Mouse (Mus musculus) hindbrain, postnatal 0 days (tissue): Measurements from ENCODE around the gene Tpst2. TPM values are rescaled to one million over a fixed set of nuclear protein-coding genes. Genes with fewer than 3 reads are reported as not detected.
A peak's percentile ranks its signal among the peaks of the same experiment; 100 is the strongest.

Source experiments
- ATAC-seq: fragments of 200-750 bp; cut with Nextera tagmentation; 2 replicates; pipeline ENCODE4 v1.8.0; 2017; ENCODE audit warnings: mild to moderate bottlenecking, moderate TSS enrichment, moderate library complexity
- DNase-seq: peaks from one replicate; pipeline ENCODE4 v3.0.0-alpha.2; 2015; ENCODE audit warnings: low spot score
- H3K27ac ChIP-seq: fragments of 300-500 bp; sonication (generic); 2 replicates; pipeline ENCODE4 v1.5.1; 2014; ENCODE audit warnings: mild to moderate bottlenecking
- H3K27me3 ChIP-seq: fragments of 300-500 bp; sonication (generic); 2 replicates; pipeline ENCODE4 v1.6.1; 2014; ENCODE audit warnings: low read length, mixed read lengths; ENCODE audit not compliant: insufficient read depth
- H3K36me3 ChIP-seq: fragments of 300-500 bp; sonication (generic); 2 replicates; pipeline ENCODE4 v1.6.1; 2014; ENCODE audit warnings: low read length, mixed read lengths; ENCODE audit not compliant: insufficient read depth
- H3K4me1 ChIP-seq: fragments of 300-500 bp; sonication (generic); 2 replicates; pipeline ENCODE4 v1.6.1; 2014; ENCODE audit warnings: antibody characterized with exemption, low read length, mixed read lengths; ENCODE audit not compliant: insufficient read depth
- H3K4me2 ChIP-seq: fragments of 300-500 bp; sonication (generic); 2 replicates; pipeline ENCODE4 v1.6.1; 2014; ENCODE audit warnings: low read depth, mild to moderate bottlenecking, low read length, moderate library complexity, mixed read lengths
- H3K4me3 ChIP-seq: fragments of 300-500 bp; sonication (generic); 2 replicates; pipeline ENCODE4 v1.5.1; 2014; ENCODE audit warnings: low read length
- H3K9ac ChIP-seq: fragments of 300-500 bp; sonication (generic); replicated peaks from 2 replicates; pipeline ENCODE4 v1.6.1; 2014; ENCODE audit warnings: mild to moderate bottlenecking, low read length, moderate library complexity, mixed read lengths
- H3K9me3 ChIP-seq: fragments of 300-500 bp; sonication (generic); 2 replicates; pipeline ENCODE4 v1.6.1; 2016; ENCODE audit warnings: low read length, mixed read lengths
- CTCF ChIP-seq: IDR thresholded peaks from 2 replicates; pipeline ENCODE4 v1.5.1; 2016; ENCODE audit warnings: antibody characterized with exemption, control low read depth, low read depth
- WGBS: fragments of 180-500 bp; shearing (Covaris S2); extraction: QIAGEN DNeasy Blood & Tissue Kit; methylation state at CpG from one replicate; pipeline ENCODE4 v1.1.7; 2014; 5-methylcytosine and 5-hydroxymethylcytosine counted together
- polyA plus RNA-seq: library from polyadenylated mRNA; unstranded; fragments of >200 nt; fragmentation: Nextera tagmentation; extraction: Ambion mirVana; gene quantifications from 2 replicates; pipeline ENCODE4 v1.2.1, GENCODE M21; 2015
- total RNA-seq: library from RNA; depleted of rRNA; stranded (reverse); fragments of >200 nt; gene quantifications from 2 replicates; pipeline ENCODE4 v1.2.3, GENCODE M21; 2014

The Tpst2 gene
- total and polyA plus RNA-seq, 2 experiments from 2014 or later: 37.0 to 57.0 TPM

DNA sequence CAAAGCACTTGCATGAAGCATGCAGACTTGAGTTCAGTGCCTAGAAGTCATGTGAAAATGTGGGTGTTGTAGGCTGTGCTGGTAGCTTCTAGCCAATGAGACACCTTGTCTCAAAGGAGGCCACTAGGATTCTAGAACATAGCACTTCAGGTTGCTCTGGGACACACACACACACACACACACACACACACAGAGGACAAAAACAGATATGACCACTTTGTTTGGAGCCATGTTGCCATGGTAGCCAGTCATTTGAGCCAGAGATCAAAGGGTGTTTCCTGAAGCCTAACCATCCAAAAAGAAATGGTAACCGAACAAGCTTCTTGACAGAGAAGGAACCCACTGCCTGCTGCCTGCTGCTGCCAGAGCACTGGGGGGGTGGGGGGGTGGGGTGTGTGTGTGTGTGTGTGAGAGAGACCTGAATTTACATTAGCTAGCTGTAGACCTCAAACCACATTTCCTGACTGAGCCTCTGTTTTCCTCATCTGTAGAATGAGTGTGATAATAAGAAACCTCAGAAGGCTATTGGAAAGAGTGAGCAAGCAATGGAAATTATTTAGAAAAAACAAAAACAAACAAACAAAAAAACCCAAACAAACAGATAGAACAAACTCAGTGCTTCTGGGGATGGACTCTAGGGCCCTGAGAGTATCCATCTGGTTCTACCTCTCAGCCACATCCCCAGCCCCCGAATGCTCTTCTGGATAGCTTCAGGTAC lies 2.6 kb upstream of the Tpst2 start:
- no peak overlapping the region for H3K4me3 ChIP-seq
- no peaks in the 10 kb centered on the region for H3K36me3 ChIP-seq
- H3K4me2 ChIP-seq: no peak overlapping the region
- H3K27me3 ChIP-seq: no peaks in the 10 kb centered on the region
- DNase-seq (no peak), ATAC-seq (no peak)
- no peaks in the 10 kb centered on the region for H3K9me3 ChIP-seq
- 54% methylated on average over 2 of the region's 2 CpGs for WGBS
- H3K27ac ChIP-seq: no peak overlapping the region
- no peak for TF ChIP-seq CTCF
- H3K4me1 ChIP-seq: peaks cover 12% of the 10 kb centered on the region
- H3K9ac ChIP-seq: no peak overlapping the region

DNA sequence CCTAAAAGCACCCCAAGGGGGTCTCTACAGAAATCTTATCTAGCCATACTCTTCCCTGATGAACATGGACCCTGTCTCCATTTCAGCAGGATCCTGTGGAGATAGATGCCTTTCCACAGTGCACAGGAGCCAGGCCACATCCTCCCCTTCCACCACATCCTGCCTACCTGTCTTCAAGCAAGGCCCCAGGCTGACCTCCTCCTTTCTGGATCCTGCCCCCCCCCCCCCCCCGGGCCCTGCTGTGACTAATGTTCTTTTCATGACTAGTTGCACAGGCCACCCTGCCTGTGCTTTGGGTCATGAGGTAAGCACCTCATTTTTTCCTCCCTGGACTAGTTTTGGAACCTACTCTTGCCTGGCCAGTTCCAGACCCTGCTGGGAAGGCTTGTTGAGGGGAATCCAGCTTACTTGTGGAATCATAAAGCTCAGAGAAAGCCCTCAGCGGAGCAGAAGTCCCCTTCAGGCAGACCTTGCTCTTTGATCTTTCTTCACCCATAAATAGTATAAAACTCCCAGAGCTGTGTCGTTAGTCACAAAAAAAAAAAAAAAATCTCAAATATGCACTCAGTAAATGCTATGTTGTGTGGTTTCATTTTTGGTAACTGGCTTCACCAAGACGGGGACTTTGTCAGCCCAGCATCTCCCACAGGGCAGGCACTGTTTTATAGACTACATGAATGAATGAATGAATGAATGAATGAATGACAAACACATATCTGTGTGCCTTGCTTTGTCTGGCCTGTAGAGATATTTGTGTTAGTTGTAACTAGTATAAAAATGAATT lies 1.3 kb upstream of the Tpst2 start:
- H3K4me3 ChIP-seq: peak overlapping the region; percentile 74
- DNase-seq (no peak), ATAC-seq (no peak)
- H3K4me2 ChIP-seq: peak overlapping the region; percentile 96
- no peak overlapping the region for H3K9ac ChIP-seq
- H3K36me3 ChIP-seq: no peaks in the 10 kb centered on the region
- no peaks in the 10 kb centered on the region for H3K27me3 ChIP-seq
- H3K4me1 ChIP-seq: peaks cover 12% of the 10 kb centered on the region
- H3K9me3 ChIP-seq: no peaks in the 10 kb centered on the region
- TF ChIP-seq CTCF: no peak
- no peak overlapping the region for H3K27ac ChIP-seq
- 63% methylated on average over 4 of the region's 4 CpGs for WGBS

DNA sequence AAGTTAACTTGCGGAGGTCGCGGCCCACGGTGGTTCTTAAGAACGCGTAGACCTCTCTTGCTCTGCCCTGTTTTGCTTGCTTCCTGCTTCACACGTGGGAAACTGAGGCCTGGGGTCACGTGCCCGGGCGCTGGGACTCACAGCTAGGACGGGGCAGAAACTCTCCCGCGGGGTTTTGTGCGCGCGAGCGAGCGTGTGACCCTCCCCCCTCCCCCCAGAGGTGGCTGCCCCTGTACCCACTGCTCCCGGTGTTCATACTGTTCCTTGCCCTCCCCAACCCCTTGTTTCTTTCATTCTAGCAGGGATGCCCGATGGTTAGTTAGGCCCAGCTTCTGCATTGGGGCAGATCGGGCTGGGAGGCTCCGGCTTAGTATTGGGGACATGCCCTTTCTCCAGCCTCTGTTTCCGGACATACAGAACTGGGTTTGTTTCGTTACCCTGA lies 437 bp downstream of the Tpst2 start:
- no peaks in the 10 kb centered on the region for H3K9me3 ChIP-seq
- no peaks in the 10 kb centered on the region; the same call in none of the 2 replicates for H3K4me1 ChIP-seq
- no peak for DNase-seq
- peak overlapping the region; percentile 79 for H3K9ac ChIP-seq
- no peaks in the 10 kb centered on the region for H3K27me3 ChIP-seq
- TF ChIP-seq CTCF: no peak
- peak overlapping the region; percentile 78; the same call in 1 of the 2 replicates for H3K27ac ChIP-seq
- H3K4me3 ChIP-seq: peak overlapping the region; percentile 74
- WGBS: 0% methylated on average over 22 of the region's 24 CpGs
- ATAC-seq: no peak; the same call in 1 of the 2 replicates
- no peaks in the 10 kb centered on the region for H3K36me3 ChIP-seq
- H3K4me2 ChIP-seq: peak overlapping the region; percentile 96

DNA sequence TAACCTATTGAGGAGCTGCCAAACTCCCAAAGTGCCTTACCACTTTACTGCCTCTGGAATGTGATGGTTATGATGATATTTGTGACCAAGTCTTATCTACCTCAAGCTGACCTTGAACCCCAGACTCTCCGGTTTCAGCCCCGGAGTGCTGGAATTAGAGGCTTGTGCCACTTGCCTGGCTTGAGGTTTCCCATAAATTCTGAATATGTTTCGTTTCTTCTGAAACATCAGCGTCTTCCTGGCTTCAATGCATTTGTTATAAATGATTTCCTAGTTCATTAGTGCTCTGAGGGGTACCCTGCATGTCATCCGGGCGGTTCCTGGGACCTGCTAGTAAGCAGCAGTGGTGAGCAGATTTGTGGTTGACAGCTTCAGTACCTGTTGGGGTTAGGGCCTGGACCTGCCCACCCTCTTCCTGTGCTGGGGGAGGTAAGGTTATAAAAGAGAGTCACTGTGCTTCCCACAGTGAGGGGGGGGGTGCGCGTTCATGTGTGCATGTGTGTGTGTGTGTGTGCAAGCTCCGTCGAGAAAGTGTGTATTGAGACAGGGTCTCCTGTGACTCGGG lies 1.5 kb downstream of the Tpst2 start:
- H3K4me2 ChIP-seq: peak overlapping the region; percentile 96
- H3K27me3 ChIP-seq: no peaks in the 10 kb centered on the region
- H3K4me3 ChIP-seq: no peak overlapping the region
- ATAC-seq: no peak
- no peak for TF ChIP-seq CTCF
- H3K4me1 ChIP-seq: peaks cover 3% of the 10 kb centered on the region
- peak overlapping the region; percentile 79; the same call in 1 of the 2 replicates for H3K9ac ChIP-seq
- no peaks in the 10 kb centered on the region for H3K36me3 ChIP-seq
- 89% methylated on average over 11 of the region's 11 CpGs for WGBS
- H3K27ac ChIP-seq: no peak overlapping the region
- H3K9me3 ChIP-seq: no peaks in the 10 kb centered on the region
- DNase-seq: no peak

DNA sequence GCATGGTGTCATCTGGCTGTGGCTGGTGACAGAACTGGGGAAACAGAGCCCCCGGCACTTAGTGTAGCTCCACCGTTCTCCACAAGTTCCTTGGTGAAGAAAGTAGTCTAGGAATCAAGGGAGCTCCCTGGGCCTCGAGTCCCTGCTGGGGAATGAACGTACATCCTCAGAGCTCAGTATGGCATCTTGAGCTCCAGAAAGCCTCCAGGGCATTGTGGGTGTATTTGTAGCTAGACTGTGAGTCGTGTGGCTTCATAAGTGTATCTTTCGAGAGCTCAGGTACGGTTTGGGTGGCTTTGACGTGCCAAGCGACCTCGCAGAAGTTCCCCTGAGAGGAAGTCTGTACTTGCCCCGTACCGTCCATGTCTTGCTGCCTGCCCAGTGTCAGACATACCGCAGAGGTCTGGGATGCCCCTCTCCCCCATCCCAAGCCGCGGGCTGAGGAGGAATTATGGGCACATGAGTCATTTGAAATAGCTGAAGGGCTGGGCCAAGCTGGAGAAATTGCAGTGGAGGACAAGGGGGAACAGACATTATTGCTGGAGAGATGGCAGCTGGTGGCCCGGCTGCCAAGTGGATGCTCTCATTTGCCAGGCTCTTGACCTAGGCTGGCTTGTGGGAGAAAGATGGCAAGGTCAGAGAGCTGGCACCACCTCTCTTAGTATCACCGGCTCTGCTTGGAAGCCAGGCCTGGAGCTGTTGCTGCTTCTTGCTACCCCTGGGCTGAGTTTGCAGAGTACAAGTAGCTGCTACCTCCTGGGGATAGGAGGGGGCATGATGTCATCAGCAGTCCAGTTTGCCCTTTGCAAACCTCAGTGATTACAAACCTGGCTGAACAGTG lies 2.9 kb downstream of the Tpst2 start:
- no peak for TF ChIP-seq CTCF
- WGBS: 91% methylated on average over 17 of the region's 17 CpGs
- no peak overlapping the region for H3K4me2 ChIP-seq
- DNase-seq: no peak
- H3K36me3 ChIP-seq: no peaks in the 10 kb centered on the region
- peaks cover 3% of the 10 kb centered on the region for H3K4me1 ChIP-seq
- H3K27ac ChIP-seq: no peak overlapping the region; the same call in 1 of the 2 replicates
- no peak for ATAC-seq
- no peaks in the 10 kb centered on the region for H3K9me3 ChIP-seq
- H3K4me3 ChIP-seq: no peak overlapping the region
- no peaks in the 10 kb centered on the region for H3K27me3 ChIP-seq
- H3K9ac ChIP-seq: no peak overlapping the region

DNA sequence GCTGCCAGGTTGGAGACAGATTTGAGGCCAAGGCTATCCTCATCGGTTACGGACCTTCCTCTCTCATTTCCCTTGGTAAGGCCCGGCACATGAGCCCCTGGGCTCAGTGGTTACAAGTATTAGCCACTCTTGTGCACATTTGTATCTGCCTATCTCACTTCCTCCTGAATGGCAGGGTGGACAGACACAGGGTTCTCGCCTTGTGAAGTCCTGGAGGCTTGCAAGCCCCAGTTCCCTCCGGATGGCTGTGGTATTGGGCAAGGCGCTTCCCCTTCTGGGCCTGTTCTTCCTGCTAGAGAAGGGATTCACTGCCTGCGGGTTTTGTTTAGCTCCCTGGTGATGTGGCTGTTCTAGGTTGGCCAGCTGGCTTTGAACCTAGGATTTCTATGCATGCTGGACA lies 3.7 kb downstream of the Tpst2 start:
- Histone ChIP-seq H3K36me3 (no peaks in the 10 kb centered on the region), H3K9me3 (no peaks in the 10 kb centered on the region), H3K4me1 (peaks cover 3% of the 10 kb centered on the region), H3K4me2 (no peak overlapping the region), H3K27me3 (no peaks in the 10 kb centered on the region), H3K27ac (no peak overlapping the region; the same call in 1 of the 2 replicates), H3K9ac (no peak overlapping the region), H3K4me3 (no peak overlapping the region)
- ATAC-seq (no peak), DNase-seq (no peak)
- TF ChIP-seq CTCF: no peak
- 84% methylated on average over 7 of the region's 7 CpGs for WGBS
